Mouse (Mus musculus) neural tube, embryonic 12.5 days (tissue): ENCODE measurements around the gene Ddx19b. TPM values are rescaled to one million over a fixed set of nuclear protein-coding genes. Genes with fewer than 3 reads are reported as not detected.

Source experiments
- ATAC-seq: fragments of 200-750 bp; cut with Nextera tagmentation; 2 replicates; pipeline ENCODE4 v1.8.0; 2017; ENCODE audit warnings: low read depth, mild to moderate bottlenecking, moderate TSS enrichment, moderate library complexity; ENCODE audit not compliant: low FRiP score
- H3K27ac ChIP-seq: fragments of 300-500 bp; sonication (generic); 2 replicates; pipeline ENCODE4 v1.5.1; 2016
- H3K27me3 ChIP-seq: fragments of 300-500 bp; sonication (generic); replicated peaks from 2 replicates; pipeline ENCODE4 v1.6.1; 2016; ENCODE audit warnings: mild to moderate bottlenecking
- H3K36me3 ChIP-seq: fragments of 300-500 bp; sonication (generic); 2 replicates; pipeline ENCODE4 v1.6.1; 2016; ENCODE audit warnings: mild to moderate bottlenecking
- H3K4me1 ChIP-seq: fragments of 300-500 bp; sonication (generic); 2 replicates; pipeline ENCODE4 v1.6.1; 2016
- H3K4me2 ChIP-seq: fragments of 300-500 bp; sonication (generic); replicated peaks from 2 replicates; pipeline ENCODE4 v1.6.1; 2016; ENCODE audit warnings: mild to moderate bottlenecking
- H3K4me3 ChIP-seq: fragments of 300-500 bp; sonication (generic); 2 replicates; pipeline ENCODE4 v1.5.1; 2016
- H3K9ac ChIP-seq: fragments of 300-500 bp; sonication (generic); 2 replicates; pipeline ENCODE4 v1.6.1; 2016; ENCODE audit warnings: mild to moderate bottlenecking
- H3K9me3 ChIP-seq: fragments of 300-500 bp; sonication (generic); 2 replicates; pipeline ENCODE4 v1.6.1; 2016; ENCODE audit warnings: mild to moderate bottlenecking
- WGBS: fragments of 180-500 bp; shearing (Covaris S2); methylation state at CpG from one replicate; pipeline ENCODE4 v1.1.7; 2016; 5-methylcytosine and 5-hydroxymethylcytosine counted together
- microRNA-seq: library from miRNA; unstranded; fragments of <30 nt; microRNA quantifications from one replicate; pipeline ENCODE4, GENCODE M21; 2017
- polyA plus RNA-seq: library from polyadenylated mRNA; unstranded; fragments of >200 nt; fragmentation: Nextera tagmentation; extraction: Ambion mirVana; gene quantifications from 2 replicates; pipeline ENCODE4 v1.2.1, GENCODE M21; 2016

Ddx19b gene
- polyA plus RNA-seq, 1 experiment from 2014 or later, result 7.9 TPM

GRCm38 (mm10) chr8:110958135-110958534 lies 73.4 kb downstream of the Ddx19b start:
- Histone ChIP-seq H3K4me3 (no peak overlapping the region), H3K27ac (no peak overlapping the region), H3K36me3 (peaks cover 49% of the 10 kb centered on the region), H3K4me1 (peaks cover 12% of the 10 kb centered on the region; the same call in 1 of the 2 replicates), H3K4me2 (no peak overlapping the region), H3K27me3 (no peaks in the 10 kb centered on the region), H3K9me3 (no peaks in the 10 kb centered on the region), H3K9ac (no peak overlapping the region)
- no peak for ATAC-seq
- 81% methylated on average over 5 of the region's 5 CpGs for WGBS

- H3K4me1 ChIP-seq, result peaks cover 12% of the 10 kb centered on the region; the same call in 1 of the 2 replicates
- no peaks in the 10 kb centered on the region for H3K9me3 ChIP-seq
- no peak overlapping the region for H3K4me3 ChIP-seq
- 92% methylated on average over 19 of the region's 19 CpGs for WGBS
- H3K27ac ChIP-seq, result no peak overlapping the region
- H3K9ac ChIP-seq, result no peak overlapping the region
- H3K36me3 ChIP-seq, result peaks cover 42% of the 10 kb centered on the region
- no peak overlapping the region for H3K4me2 ChIP-seq
- H3K27me3 ChIP-seq, result no peaks in the 10 kb centered on the region
- ATAC-seq, result no peak
These were observed 74.1 kb downstream of the Ddx19b start for GRCm38 (mm10) chr8:110957471-110957870.

GRCm38 (mm10) chr8:110956619-110957450 lies 74.7 kb downstream of the Ddx19b start:
- Histone ChIP-seq H3K36me3 (peaks cover 36% of the 10 kb centered on the region), H3K4me1 (peaks cover 12% of the 10 kb centered on the region; the same call in 1 of the 2 replicates), H3K27me3 (no peaks in the 10 kb centered on the region), H3K27ac (no peak overlapping the region), H3K9ac (no peak overlapping the region), H3K4me3 (no peak overlapping the region), H3K9me3 (no peaks in the 10 kb centered on the region), H3K4me2 (no peak overlapping the region)
- WGBS, result 86% methylated on average over 15 of the region's 15 CpGs
- ATAC-seq, result no peak

- ATAC-seq, result no peak
- peaks cover 12% of the 10 kb centered on the region; the same call in 1 of the 2 replicates for H3K4me1 ChIP-seq
- no peaks in the 10 kb centered on the region for H3K9me3 ChIP-seq
- no peak overlapping the region for H3K9ac ChIP-seq
- H3K4me2 ChIP-seq, result no peak overlapping the region
- H3K27ac ChIP-seq, result no peak overlapping the region
- no peak overlapping the region for H3K4me3 ChIP-seq
- WGBS, result 78% methylated on average over 8 of the region's 8 CpGs
- H3K27me3 ChIP-seq, result no peaks in the 10 kb centered on the region
- peaks cover 29% of the 10 kb centered on the region for H3K36me3 ChIP-seq
These were observed 76.8 kb downstream of the Ddx19b start for GRCm38 (mm10) chr8:110954776-110955175.

Small RNAs within 50 kb of the gene (microRNA-seq; reads per million reads assigned to microRNA genes)
- not detected for gene Gm24103
- gene Mir3473d, result 0.87 reads per million

Other genes with a start within 250 kb of the Ddx19b start
- gene Il34, start 225.8 kb downstream of the Ddx19b start, polyA plus RNA-seq, result 1.0 and 1.1 TPM in 2 replicates
- gene Cog4, start 185.2 kb downstream of the Ddx19b start, polyA plus RNA-seq, result 77.0 and 77.7 TPM in 2 replicates
- gene Sf3b3, start 185.0 kb downstream of the Ddx19b start, polyA plus RNA-seq, result 156 TPM in 2 replicates
- gene Fuk, start 129.3 kb downstream of the Ddx19b start, polyA plus RNA-seq, result 9.9 and 11.9 TPM in 2 replicates
- gene St3gal2, start 111.8 kb downstream of the Ddx19b start, polyA plus RNA-seq, result 35.0 and 37.1 TPM in 2 replicates
- gene Ddx19a, start 34.0 kb downstream of the Ddx19b start, polyA plus RNA-seq, result 14.5 and 16.7 TPM in 2 replicates
- 80.1 and 83.8 TPM in 2 replicates for gene Aars, start 1.4 kb upstream of the Ddx19b start, polyA plus RNA-seq
- gene Exosc6, start 24.6 kb upstream of the Ddx19b start, polyA plus RNA-seq, result 0.30 and 6.2 TPM in 2 replicates
- gene Clec18a, start 60.7 kb upstream of the Ddx19b start, polyA plus RNA-seq, result 1.2 and 2.2 TPM in 2 replicates
- gene Pdpr, start 62.9 kb upstream of the Ddx19b start, polyA plus RNA-seq, result 11.9 and 12.6 TPM in 2 replicates
- 87.5 and 97.1 TPM in 2 replicates for gene Glg1, start 227.5 kb upstream of the Ddx19b start, polyA plus RNA-seq